Mouse (Mus musculus) myocyte (in vitro differentiated cells): ENCODE data around the gene Ccng1. TPM values are rescaled to one million over a fixed set of nuclear protein-coding genes. Genes with fewer than 3 reads are reported as not detected.
A peak's percentile ranks its signal among the peaks of the same experiment; 100 is the strongest.

ENCODE experiments used
- H3K27me3 ChIP-seq: one replicate; pipeline ENCODE4 v1.6.1; 2011; ENCODE audit not compliant: control insufficient read depth, insufficient read depth, insufficient read length
- H3K36me3 ChIP-seq: one replicate; pipeline ENCODE4 v1.6.1; 2011; ENCODE audit not compliant: control insufficient read depth, insufficient read depth
- H3K4me2 ChIP-seq: one replicate; pipeline ENCODE4 v1.6.1; 2011; ENCODE audit warnings: low read depth, control low read depth
- H3K4me3 ChIP-seq: one replicate; pipeline ENCODE4 v1.5.1; 2011; ENCODE audit warnings: mild to moderate bottlenecking, control low read depth, moderate library complexity
- H3K79me2 ChIP-seq: one replicate; pipeline ENCODE4 v1.6.1; 2011; ENCODE audit not compliant: control insufficient read depth, insufficient read depth
- H3ac ChIP-seq: one replicate; pipeline ENCODE4 v1.6.1; 2011; ENCODE audit not compliant: control insufficient read depth, insufficient read length
- CEBPB ChIP-seq: IDR thresholded peaks from 2 replicates; pipeline ENCODE4 v1.6.1; 2011; ENCODE audit warnings: mild to moderate bottlenecking, moderate library complexity; ENCODE audit not compliant: poor library complexity, insufficient read depth, severe bottlenecking
- E2F4 ChIP-seq: IDR thresholded peaks from one replicate; pipeline ENCODE4 v1.6.1; 2011; ENCODE audit warnings: mild to moderate bottlenecking, control low read depth, moderate library complexity; ENCODE audit not compliant: insufficient read depth
- MAX ChIP-seq: IDR thresholded peaks from one replicate; pipeline ENCODE4 v1.6.1; 2011; ENCODE audit warnings: low read depth, mild to moderate bottlenecking, control low read depth
- MYOD1 ChIP-seq, 3 experiments: IDR thresholded peaks; one replicate each; pipeline ENCODE4 v1.6.1; 2011; ENCODE audit warnings: control low read depth in 2 of 3, low read depth in 2 of 3, mild to moderate bottlenecking in 2 of 3, moderate library complexity in 1 of 3; ENCODE audit not compliant: insufficient read length in 2 of 3, control insufficient read depth in 1 of 3
- MYOG ChIP-seq, 3 experiments: IDR thresholded peaks; one replicate each; pipeline ENCODE4 v1.6.1; 2011; ENCODE audit warnings: control low read depth in 2 of 3, low read depth in 2 of 3, mild to moderate bottlenecking in 2 of 3; ENCODE audit not compliant: insufficient read length in 2 of 3, control insufficient read depth in 1 of 3, insufficient read depth in 1 of 3
- POLR2A ChIP-seq: IDR thresholded peaks from one replicate; pipeline ENCODE4 v1.6.1; 2011; ENCODE audit warnings: low read depth, mild to moderate bottlenecking, control low read depth, moderate library complexity; ENCODE audit not compliant: insufficient read length
- POLR2AphosphoS2 ChIP-seq: IDR thresholded peaks from one replicate; pipeline ENCODE4 v1.6.1; 2011; ENCODE audit warnings: low read depth, control low read depth; ENCODE audit not compliant: insufficient read length
- REST ChIP-seq: IDR thresholded peaks from one replicate; pipeline ENCODE4 v1.6.1; 2011; ENCODE audit warnings: mild to moderate bottlenecking, control low read depth, moderate library complexity; ENCODE audit not compliant: insufficient read depth, insufficient read length
- SRF ChIP-seq: IDR thresholded peaks from one replicate; pipeline ENCODE4 v1.6.1; 2011; ENCODE audit warnings: low read depth; ENCODE audit not compliant: control insufficient read depth, insufficient read length
- TCF12 ChIP-seq: IDR thresholded peaks from one replicate; pipeline ENCODE4 v1.6.1; 2011; ENCODE audit warnings: mild to moderate bottlenecking, control low read depth; ENCODE audit not compliant: poor library complexity, insufficient read depth, severe bottlenecking
- TCF3 ChIP-seq: IDR thresholded peaks from one replicate; pipeline ENCODE4 v1.6.1; 2011; ENCODE audit warnings: low read depth, control low read depth; ENCODE audit not compliant: insufficient read length
- USF1 ChIP-seq: IDR thresholded peaks from one replicate; pipeline ENCODE4 v1.6.1; 2011; ENCODE audit warnings: low read depth, mild to moderate bottlenecking, control low read depth, moderate library complexity
- polyA plus RNA-seq: library from polyadenylated mRNA; unstranded; fragments of >200 nt; fragmentation: generic; extraction: Trizol; gene quantifications from one replicate; pipeline ENCODE4 v1.2.1, GENCODE M21; 2012; ENCODE audit warnings: missing spikeins

The Ccng1 gene
- 55.2 TPM for polyA plus RNA-seq

DNA sequence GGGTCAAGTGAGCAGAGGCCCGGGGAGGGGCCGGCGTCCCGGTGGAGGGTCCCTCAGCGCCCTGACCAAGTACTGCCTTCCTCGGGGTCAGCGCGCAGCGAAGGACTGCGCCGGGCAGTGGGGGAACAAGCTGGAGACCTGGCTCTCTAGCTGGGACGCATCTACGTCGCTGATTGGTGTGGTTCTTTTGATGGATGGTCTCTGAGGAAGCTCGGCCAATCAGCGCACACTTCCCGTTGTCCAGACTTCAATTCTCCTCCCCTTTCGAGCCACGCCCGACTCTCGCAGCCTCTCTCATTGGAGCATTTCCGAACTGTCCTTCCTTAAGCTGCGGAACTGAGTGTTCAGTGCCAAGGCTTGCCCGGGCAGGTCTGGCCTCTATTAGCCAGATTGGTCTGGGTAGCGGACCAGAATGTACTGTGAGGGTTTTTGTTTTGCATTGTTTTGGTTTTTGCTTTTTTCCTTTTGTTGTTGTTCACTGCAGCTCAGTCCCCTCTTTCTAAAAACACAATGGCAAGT is at the start of gene Ccng1:
Gene Ccng1 (minus strand): TSS at position 203 of the 519 bp plus-strand sequence.
- peak within 1 kb of the TSS; percentile 52 for H3ac ChIP-seq
- TF ChIP-seq SRF (peak; percentile 50), POLR2A (peak; percentile 90), MAX (no peak), MYOG (IDR thresholded peaks at IDR 0.05; ENCODE audit: control insufficient read depth in 1 of 3, insufficient read depth in 1 of 3, insufficient read length in 2 of 3, low read depth in 2 of 3) (peak in 1 of 3 experiments; percentile 9), REST (no peak), TCF12 (no peak), MYOD1 (IDR thresholded peaks at IDR 0.05; ENCODE audit: control insufficient read depth in 1 of 3, insufficient read length in 2 of 3, low read depth in 2 of 3) (no peak), POLR2AphosphoS2 (peak; percentile 88), CEBPB (no peak)

DNA sequence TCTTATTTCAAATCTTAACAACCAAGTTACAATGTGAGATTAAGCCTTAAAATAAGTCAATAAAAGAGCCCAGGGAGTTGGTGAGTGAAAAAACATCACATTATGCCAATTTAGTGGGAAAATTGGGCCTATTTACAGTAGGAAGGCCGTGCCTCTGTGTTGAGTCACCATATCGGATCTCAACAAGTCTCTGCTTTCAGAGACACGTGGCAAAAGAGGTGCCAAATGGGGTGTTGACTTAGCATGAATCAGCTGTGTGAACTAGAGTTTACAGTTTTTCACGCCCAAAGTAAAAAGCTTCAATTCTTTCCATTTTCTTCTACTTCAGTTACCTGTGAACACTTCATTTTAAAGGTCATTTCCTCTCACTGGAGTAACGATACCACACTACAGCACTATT is 35.2 kb upstream of the Ccng1 start:
- Histone ChIP-seq H3K79me2 (no peaks in the 10 kb centered on the region), H3ac (no peak overlapping the region), H3K27me3 (no peaks in the 10 kb centered on the region), H3K4me3 (no peak overlapping the region), H3K36me3 (no peaks in the 10 kb centered on the region), H3K4me2 (no peak overlapping the region)
- TF ChIP-seq MYOG (IDR thresholded peaks at IDR 0.05; ENCODE audit: control insufficient read depth in 1 of 3, insufficient read depth in 1 of 3, insufficient read length in 2 of 3, low read depth in 2 of 3), result no peak
- TF ChIP-seq SRF, result no peak
- TF ChIP-seq MYOD1 (IDR thresholded peaks at IDR 0.05; ENCODE audit: control insufficient read depth in 1 of 3, insufficient read length in 2 of 3, low read depth in 2 of 3), result no peak
- TF ChIP-seq TCF3, result no peak
- no peak for TF ChIP-seq E2F4
- TF ChIP-seq CEBPB, result no peak
- TF ChIP-seq TCF12, result no peak
- TF ChIP-seq MAX, result peak; percentile 42
- TF ChIP-seq USF1, result peak; percentile 62
- no peak for TF ChIP-seq POLR2A
- TF ChIP-seq REST, result no peak
- TF ChIP-seq POLR2AphosphoS2, result no peak

More for the DNA sequence above, at the start of gene Ccng1:
- peak within 1 kb of the TSS; percentile 76 for H3K4me3 ChIP-seq
- H3K27me3 ChIP-seq, result no peaks in the 10 kb centered on the region
- H3K36me3 ChIP-seq, result peaks cover 27% of the 10 kb centered on the region
- H3K79me2 ChIP-seq, result peaks cover 27% of the 10 kb centered on the region
- peak within 1 kb of the TSS; percentile 97 for H3K4me2 ChIP-seq

DNA sequence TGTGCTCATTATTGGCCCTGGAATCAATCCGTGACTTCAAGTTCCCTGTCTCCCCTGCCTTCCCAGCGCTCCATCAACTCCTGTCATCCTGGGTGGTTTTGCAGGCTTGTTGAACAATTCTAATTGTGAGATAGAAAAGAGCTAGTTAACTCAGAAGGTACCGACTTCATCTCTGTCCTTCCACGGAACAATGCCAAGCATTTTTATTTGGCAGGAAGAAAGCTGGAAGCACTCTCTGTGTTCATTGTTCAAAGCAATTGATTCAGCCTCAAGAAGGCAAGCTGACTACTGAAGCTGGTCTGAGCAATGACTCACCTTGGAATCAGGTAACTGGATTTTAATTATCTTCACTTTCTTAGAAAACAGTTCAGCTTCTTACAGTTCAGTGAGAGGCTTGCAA is 34.6 kb upstream of the Ccng1 start:
- Histone ChIP-seq H3K27me3 (no peaks in the 10 kb centered on the region), H3ac (no peak overlapping the region), H3K36me3 (no peaks in the 10 kb centered on the region), H3K79me2 (no peaks in the 10 kb centered on the region), H3K4me3 (no peak overlapping the region), H3K4me2 (no peak overlapping the region)
- no peak for TF ChIP-seq USF1
- no peak for TF ChIP-seq TCF3
- no peak for TF ChIP-seq SRF

- Histone ChIP-seq H3K79me2 (no peaks in the 10 kb centered on the region), H3K36me3 (no peaks in the 10 kb centered on the region), H3K27me3 (no peaks in the 10 kb centered on the region), H3ac (no peak overlapping the region), H3K4me2 (no peak overlapping the region), H3K4me3 (no peak overlapping the region)
- TF ChIP-seq SRF, result no peak
- TF ChIP-seq TCF12, result no peak
- no peak for TF ChIP-seq CEBPB
- TF ChIP-seq MAX, result no peak
- no peak for TF ChIP-seq USF1
- TF ChIP-seq POLR2A, result no peak
- no peak for TF ChIP-seq MYOG (IDR thresholded peaks at IDR 0.05; ENCODE audit: control insufficient read depth in 1 of 3, insufficient read depth in 1 of 3, insufficient read length in 2 of 3, low read depth in 2 of 3)
- TF ChIP-seq POLR2AphosphoS2, result no peak
- TF ChIP-seq TCF3, result no peak
- no peak for TF ChIP-seq REST
These were observed 31.8 kb upstream of the Ccng1 start for GRCm38 (mm10) chr11:40786900-40787299.

- Histone ChIP-seq H3K4me2 (no peak overlapping the region), H3K36me3 (no peaks in the 10 kb centered on the region), H3K4me3 (no peak overlapping the region), H3K27me3 (no peaks in the 10 kb centered on the region), H3K79me2 (no peaks in the 10 kb centered on the region), H3ac (no peak overlapping the region)
- TF ChIP-seq TCF3, result no peak
- no peak for TF ChIP-seq TCF12
- TF ChIP-seq MYOG (IDR thresholded peaks at IDR 0.05; ENCODE audit: control insufficient read depth in 1 of 3, insufficient read depth in 1 of 3, insufficient read length in 2 of 3, low read depth in 2 of 3), result no peak
- no peak for TF ChIP-seq CEBPB
- no peak for TF ChIP-seq MYOD1 (IDR thresholded peaks at IDR 0.05; ENCODE audit: control insufficient read depth in 1 of 3, insufficient read length in 2 of 3, low read depth in 2 of 3)
- TF ChIP-seq E2F4, result no peak
- no peak for TF ChIP-seq POLR2A
- TF ChIP-seq SRF, result no peak
- TF ChIP-seq USF1, result no peak
- TF ChIP-seq MAX, result no peak
- TF ChIP-seq POLR2AphosphoS2, result no peak
- no peak for TF ChIP-seq REST
These were observed 29.2 kb upstream of the Ccng1 start for GRCm38 (mm10) chr11:40784326-40784725.
